Mouse (Mus musculus) liver, embryonic 16.5 days (tissue): Measurements from ENCODE around the gene Gm10722. TPM values are rescaled to one million over a fixed set of nuclear protein-coding genes. Genes with fewer than 3 reads are reported as not detected.
"Not testable (repeated sequence)": the region's sequence is repeated elsewhere in the genome, so short reads cannot be mapped to it uniquely, and the experiment has no call there.

ENCODE experiments used
- ATAC-seq: fragments of 200-750 bp; cut with Nextera tagmentation; 2 replicates; pipeline ENCODE4 v1.8.0; 2017; ENCODE audit warnings: low read depth, mild to moderate bottlenecking, moderate number of reproducible peaks, moderate library complexity
- H3K27ac ChIP-seq: fragments of 300-500 bp; sonication (generic); 2 replicates; pipeline ENCODE4 v1.5.1; 2014; ENCODE audit warnings: mild to moderate bottlenecking, low read length
- H3K27me3 ChIP-seq: fragments of 300-500 bp; sonication (generic); 2 replicates; pipeline ENCODE4 v1.6.1; 2014; ENCODE audit warnings: low read depth, low read length, mixed read lengths; ENCODE audit not compliant: control insufficient read depth, insufficient read depth
- H3K36me3 ChIP-seq: fragments of 300-500 bp; sonication (generic); 2 replicates; pipeline ENCODE4 v1.6.1; 2014; ENCODE audit warnings: mild to moderate bottlenecking; ENCODE audit not compliant: control insufficient read depth, insufficient read depth
- H3K4me1 ChIP-seq: fragments of 300-500 bp; sonication (generic); 2 replicates; pipeline ENCODE4 v1.6.1; 2014; ENCODE audit warnings: low read depth, low read length, mixed read lengths; ENCODE audit not compliant: control insufficient read depth
- H3K4me2 ChIP-seq: fragments of 300-500 bp; sonication (generic); 2 replicates; pipeline ENCODE4 v1.6.1; 2014; ENCODE audit warnings: low read depth, low read length, mixed read lengths
- H3K4me3 ChIP-seq: fragments of 300-500 bp; sonication (generic); 2 replicates; pipeline ENCODE4 v1.5.1; 2014; ENCODE audit warnings: low read depth, mild to moderate bottlenecking, low read length
- H3K9ac ChIP-seq: fragments of 300-500 bp; sonication (generic); 2 replicates; pipeline ENCODE4 v1.6.1; 2014; ENCODE audit warnings: low read depth, low read length
- H3K9me3 ChIP-seq: fragments of 300-500 bp; sonication (generic); replicated peaks from 2 replicates; pipeline ENCODE4 v1.6.1; 2016; ENCODE audit warnings: low read length; ENCODE audit not compliant: control insufficient read depth
- WGBS: fragments of 180-500 bp; shearing (Covaris S2); extraction: QIAGEN DNeasy Blood & Tissue Kit; methylation state at CpG from one replicate; pipeline ENCODE4 v1.1.7; 2014; ENCODE audit not compliant: insufficient replicate concordance; 5-methylcytosine and 5-hydroxymethylcytosine counted together
- polyA plus RNA-seq: library from polyadenylated mRNA; unstranded; fragments of >200 nt; fragmentation: Nextera tagmentation; extraction: Ambion mirVana; gene quantifications from 2 replicates; pipeline ENCODE4 v1.2.1, GENCODE M21; 2015

Gm10722 gene
- polyA plus RNA-seq, 1 experiment from 2014 or later = not detected

GRCm38 (mm10) chr9:3012733-3013279 is 12.1 kb downstream of the Gm10722 start, which contains the start of gene Gm10721:
Gene Gm10721, plus strand, starts transcription at chr9:3013140.
- not testable (repeated sequence) for H3K9ac ChIP-seq, H3K4me1 ChIP-seq, H3K36me3 ChIP-seq, H3K27me3 ChIP-seq, H3K27ac ChIP-seq, H3K9me3 ChIP-seq, H3K4me3 ChIP-seq, H3K4me2 ChIP-seq
- peak; percentile 32 for ATAC-seq
- no CpG with 5 or more reads among the region's 11 CpGs for WGBS

- H3K4me2 ChIP-seq, H3K4me1 ChIP-seq, ATAC-seq, H3K36me3 ChIP-seq, H3K27me3 ChIP-seq, H3K9me3 ChIP-seq, H3K9ac ChIP-seq, H3K27ac ChIP-seq, H3K4me3 ChIP-seq: not testable (repeated sequence)
- WGBS = 47% methylated on average over 4 of the region's 9 CpGs
Measured at GRCm38 (mm10) chr9:3015354-3015753, 14.6 kb downstream of the Gm10722 start, which contains the start of gene Gm10720. Gene Gm10720, plus strand, starts transcription at chr9:3015654.

GRCm38 (mm10) chr9:3015896-3016295 is 15.2 kb downstream of the Gm10722 start:
- H3K4me2 ChIP-seq, H3K4me1 ChIP-seq, H3K4me3 ChIP-seq, ATAC-seq, H3K27ac ChIP-seq, H3K27me3 ChIP-seq, H3K36me3 ChIP-seq, H3K9me3 ChIP-seq, H3K9ac ChIP-seq: not testable (repeated sequence)
- 48% methylated on average over 4 of the region's 6 CpGs for WGBS

GRCm38 (mm10) chr9:3017108-3017507 is 16.4 kb downstream of the Gm10722 start, which contains the start of gene Gm10719:
Gene Gm10719, plus strand, starts transcription at chr9:3017408.
- H3K4me3 ChIP-seq, ATAC-seq, H3K9me3 ChIP-seq, H3K36me3 ChIP-seq, H3K4me2 ChIP-seq, H3K27me3 ChIP-seq, H3K4me1 ChIP-seq, H3K9ac ChIP-seq, H3K27ac ChIP-seq: not testable (repeated sequence)
- no CpG with 5 or more reads among the region's 9 CpGs for WGBS

GRCm38 (mm10) chr9:3018944-3019343 is 18.2 kb downstream of the Gm10722 start:
- not testable (repeated sequence) for H3K9ac ChIP-seq, H3K4me2 ChIP-seq, H3K27ac ChIP-seq, H3K4me1 ChIP-seq, ATAC-seq, H3K36me3 ChIP-seq, H3K4me3 ChIP-seq, H3K9me3 ChIP-seq, H3K27me3 ChIP-seq
- 50% methylated on average over 9 of the region's 9 CpGs for WGBS

GRCm38 (mm10) chr9:3019835-3020727 is 19.4 kb downstream of the Gm10722 start:
- H3K9ac ChIP-seq, H3K27me3 ChIP-seq, H3K36me3 ChIP-seq, H3K4me1 ChIP-seq, H3K27ac ChIP-seq, H3K9me3 ChIP-seq, H3K4me3 ChIP-seq, ATAC-seq, H3K4me2 ChIP-seq: not testable (repeated sequence)
- WGBS = 62% methylated on average over 11 of the region's 19 CpGs

GRCm38 (mm10) chr9:3022316-3023008 is 21.7 kb downstream of the Gm10722 start:
- not testable (repeated sequence) for H3K9me3 ChIP-seq, H3K4me2 ChIP-seq, H3K4me1 ChIP-seq, ATAC-seq, H3K4me3 ChIP-seq, H3K9ac ChIP-seq, H3K27ac ChIP-seq, H3K27me3 ChIP-seq, H3K36me3 ChIP-seq
- 54% methylated on average over 9 of the region's 13 CpGs for WGBS

GRCm38 (mm10) chr9:3023312-3023984 is 22.7 kb downstream of the Gm10722 start, which contains the start of gene Gm10718:
Gene Gm10718, plus strand, starts transcription at chr9:3023547.
- not testable (repeated sequence) for H3K4me1 ChIP-seq, H3K4me3 ChIP-seq, H3K36me3 ChIP-seq, H3K27ac ChIP-seq, H3K9ac ChIP-seq, H3K27me3 ChIP-seq, H3K4me2 ChIP-seq, ATAC-seq, H3K9me3 ChIP-seq
- WGBS = 62% methylated on average over 9 of the region's 13 CpGs
